Mouse (Mus musculus) adrenal gland, postnatal 10 days (tissue): ENCODE data around the gene Arid1a. TPM values are rescaled to one million over a fixed set of nuclear protein-coding genes. Genes with fewer than 3 reads are reported as not detected.
"Not testable (repeated sequence)": the region's sequence is repeated elsewhere in the genome, so short reads cannot be mapped to it uniquely, and the experiment has no call there.

Source experiments
- DNase-seq: peaks from one replicate; pipeline ENCODE4 v3.0.0; 2021; ENCODE audit warnings: mixed read lengths
- microRNA-seq: library from miRNA; unstranded; fragments of <30 nt; microRNA quantifications from one replicate; pipeline ENCODE4 v1.2.0, GENCODE M21; 2021
- total RNA-seq, 2 experiments: library from RNA; stranded (reverse); gene quantifications; 2 replicates each; pipeline ENCODE4 v1.2.3; 2021

The Arid1a gene
- total RNA-seq, 2 experiments from 2014 or later = 46.7 to 63.4 TPM

- no peak for DNase-seq
Measured at GRCm38 (mm10) chr4:133652746-133653145, 103.8 kb downstream of the Arid1a start.

GRCm38 (mm10) chr4:133651986-133652385 lies 104.6 kb downstream of the Arid1a start:
- no peak for DNase-seq

- peak; percentile 27 for DNase-seq
Measured at GRCm38 (mm10) chr4:133651445-133651844, 105.1 kb downstream of the Arid1a start.

DNA sequence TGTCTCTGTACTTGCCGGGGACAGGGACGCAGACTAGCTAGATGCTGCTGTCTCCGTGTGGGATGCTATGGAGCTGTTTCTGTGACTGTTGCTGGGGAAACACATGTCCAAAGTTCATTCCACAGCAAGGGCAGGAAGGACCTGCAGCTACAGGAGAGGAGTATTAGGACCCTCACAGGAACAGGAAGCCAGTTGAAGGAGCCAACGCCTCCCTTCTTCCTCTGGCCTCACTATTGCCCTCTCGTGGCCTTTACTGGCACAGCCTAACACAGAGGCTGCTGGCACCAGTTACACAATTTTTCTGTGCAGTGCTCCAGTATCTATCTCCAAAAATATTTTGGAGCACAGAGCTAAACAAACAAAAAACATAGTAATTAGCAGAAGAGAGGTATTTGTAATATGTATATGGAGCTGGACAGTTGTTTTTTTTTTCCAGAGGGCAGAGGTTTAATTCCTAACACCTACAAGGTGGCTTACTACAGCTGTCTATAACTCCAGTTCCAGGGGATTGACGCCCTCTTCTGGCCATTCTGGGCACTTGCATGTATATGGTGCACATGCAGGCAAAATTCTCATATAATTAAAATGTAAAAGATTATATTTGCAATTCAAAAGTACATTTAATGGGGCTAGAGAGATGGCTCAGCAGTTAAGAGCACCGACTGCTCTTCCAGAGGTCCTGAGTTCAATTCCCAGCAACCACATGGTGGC lies 106.4 kb downstream of the Arid1a start, which contains the start of gene Zdhhc18:
Gene Zdhhc18, minus strand, starts transcription at position 166 of the 711 bp plus-strand sequence.
- DNase-seq = peak; percentile 86

DNA sequence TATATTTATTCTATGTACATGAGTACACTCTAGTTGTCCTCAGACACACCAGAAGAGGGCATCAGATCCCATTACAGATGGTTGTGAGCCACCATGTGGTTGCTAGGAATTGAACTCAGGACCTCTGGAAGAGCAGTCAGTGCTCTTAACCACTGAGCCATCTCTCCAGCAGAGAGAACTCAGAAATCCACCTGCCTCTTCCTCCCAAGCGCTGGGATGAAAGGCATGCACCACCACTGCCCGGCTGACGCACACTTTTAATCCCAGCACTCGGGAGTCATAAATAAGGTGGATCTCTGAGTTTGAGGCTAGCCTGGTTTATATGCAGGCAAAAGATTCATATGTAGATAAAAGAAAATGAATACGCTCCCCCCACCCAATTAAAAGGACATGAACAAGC lies 107.1 kb downstream of the Arid1a start:
- DNase-seq = not testable (repeated sequence)

GRCm38 (mm10) chr4:133645680-133646079 lies 110.9 kb downstream of the Arid1a start:
- no peak for DNase-seq

DNA sequence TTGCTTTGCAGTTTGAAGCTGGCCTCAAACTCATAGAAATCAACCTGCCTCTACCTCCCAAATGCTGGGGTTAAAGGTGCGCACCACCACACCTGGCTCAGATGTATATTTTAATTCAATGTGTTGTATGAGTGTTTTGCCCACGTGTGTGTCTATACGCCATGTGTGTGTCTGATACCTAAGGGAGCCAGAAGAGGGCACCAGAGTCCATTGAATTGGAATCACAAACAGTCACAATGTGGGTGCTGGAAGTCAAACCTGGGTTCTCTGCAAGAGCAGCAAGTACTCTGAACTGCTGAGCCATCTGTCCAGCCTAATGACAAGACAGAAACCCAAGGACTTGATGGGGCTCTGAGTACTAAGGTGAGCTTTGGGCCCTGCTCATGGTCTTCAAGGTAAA lies 111.4 kb downstream of the Arid1a start:
- no peak for DNase-seq

DNA sequence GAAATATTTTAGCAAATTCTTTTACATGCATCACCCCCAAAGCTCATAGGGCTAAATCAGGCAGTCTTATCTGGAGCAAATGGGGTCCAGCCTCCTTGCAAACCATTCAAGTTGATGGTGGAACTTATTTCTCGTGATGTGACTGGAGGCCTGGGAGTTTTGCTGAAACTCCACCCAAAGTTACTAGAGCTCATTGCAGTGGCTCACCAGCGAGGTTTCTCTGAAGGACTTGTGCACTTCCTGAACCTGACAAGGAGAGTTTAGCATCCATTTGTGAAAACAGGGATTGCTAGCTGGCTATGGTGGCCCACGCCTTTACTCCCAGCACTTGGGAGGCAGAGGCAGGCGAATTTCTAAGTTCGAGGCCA lies 122.5 kb downstream of the Arid1a start:
- DNase-seq = no peak

GRCm38 (mm10) chr4:133633332-133634042 lies 123.1 kb downstream of the Arid1a start:
- DNase-seq = peak; percentile 96

- DNase-seq = peak; percentile 65
Measured at GRCm38 (mm10) chr4:133632483-133633327, 123.9 kb downstream of the Arid1a start.

DNA sequence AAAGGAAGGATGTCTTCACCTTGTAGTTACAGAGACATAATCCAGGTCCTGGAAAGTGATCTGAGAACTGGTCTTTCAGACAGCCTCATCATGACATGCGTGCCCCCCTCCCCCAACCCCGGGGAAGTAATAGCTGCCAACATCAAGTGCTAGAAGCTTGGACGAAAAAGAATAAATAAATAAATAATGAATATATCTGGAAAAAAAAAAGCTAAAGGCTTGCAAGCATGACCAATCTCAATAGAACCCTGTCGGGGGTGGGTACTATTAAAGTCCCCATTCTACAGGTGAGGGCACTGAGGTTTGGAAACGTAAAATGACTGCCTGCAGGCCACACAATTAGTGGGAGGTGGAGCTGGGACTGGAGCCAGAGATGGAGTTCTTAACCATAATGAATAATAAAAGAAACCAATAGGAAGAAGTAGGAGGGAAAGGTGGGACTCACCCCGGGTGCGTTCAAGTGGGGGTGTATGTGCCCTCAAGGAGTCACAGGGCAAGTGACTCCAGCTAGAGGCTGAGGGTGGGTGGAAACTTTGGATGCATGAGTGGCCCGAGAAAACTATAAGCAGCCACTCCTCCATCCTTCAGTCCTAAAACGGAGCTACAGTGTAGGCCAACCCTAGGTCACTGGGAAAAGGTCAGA lies 124.7 kb downstream of the Arid1a start:
- DNase-seq = no peak

DNA sequence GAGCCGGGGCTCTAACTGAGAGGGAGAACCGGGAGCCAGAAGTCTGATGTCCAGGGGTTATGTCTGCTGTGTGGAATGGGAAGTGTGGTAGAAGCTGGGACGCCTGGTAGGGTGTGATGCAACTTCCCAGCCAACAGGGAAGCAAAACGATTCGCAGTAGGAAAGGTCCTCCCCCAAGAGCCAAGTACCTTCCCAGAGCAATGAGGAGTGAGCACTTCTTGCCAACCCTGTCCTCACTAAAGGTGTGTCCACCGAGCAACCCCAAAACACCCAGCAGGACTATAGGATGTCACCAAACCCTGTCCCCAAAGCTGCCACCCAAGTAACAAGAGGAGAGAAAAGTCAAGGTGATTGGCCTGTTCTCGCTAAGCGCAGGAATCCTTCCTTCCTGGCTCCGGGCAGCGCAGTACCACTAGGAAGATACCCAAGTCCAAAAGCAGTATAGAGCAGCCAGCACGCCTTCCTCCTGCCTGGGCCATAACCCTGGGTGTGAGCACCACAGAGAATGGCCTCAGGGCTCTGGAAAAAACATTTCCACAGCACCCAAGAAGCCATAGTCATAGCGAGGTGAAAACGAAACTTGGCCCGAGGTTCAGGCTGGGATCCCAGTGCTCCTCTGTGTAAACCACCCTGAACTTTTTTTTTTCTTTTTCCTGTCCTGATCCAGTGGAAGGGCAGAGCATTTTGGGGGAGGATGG lies 125.3 kb downstream of the Arid1a start:
- DNase-seq = peak; percentile 46

DNA sequence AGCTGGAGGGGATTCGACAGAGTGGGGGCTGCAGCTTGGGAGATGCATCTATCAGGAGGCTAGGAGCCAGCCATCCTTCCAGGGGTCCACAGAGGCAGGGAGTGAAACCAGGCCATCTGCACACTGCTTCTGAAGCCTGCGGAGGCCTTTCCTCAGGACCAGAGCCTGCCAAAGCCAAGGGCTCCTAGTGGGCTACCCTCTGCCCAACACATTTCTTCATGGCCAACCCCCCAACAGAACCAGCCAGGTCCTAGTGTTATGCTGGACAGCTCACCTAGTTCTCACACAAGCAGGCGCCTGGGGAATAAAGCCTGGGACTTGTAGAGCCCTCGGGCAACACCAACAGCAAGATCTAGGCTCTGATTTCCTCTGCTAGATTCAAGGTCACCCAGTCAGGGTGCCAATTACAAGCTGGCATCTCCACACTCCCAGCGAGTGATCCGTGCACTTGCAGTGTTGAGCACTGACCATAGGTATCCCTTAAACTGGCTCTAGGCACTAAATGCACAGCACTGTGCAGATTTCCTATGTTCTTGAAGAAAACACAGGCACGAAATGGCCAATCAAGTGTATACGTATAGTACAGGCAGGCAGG lies 126.1 kb downstream of the Arid1a start:
- DNase-seq = peak; percentile 39

DNA sequence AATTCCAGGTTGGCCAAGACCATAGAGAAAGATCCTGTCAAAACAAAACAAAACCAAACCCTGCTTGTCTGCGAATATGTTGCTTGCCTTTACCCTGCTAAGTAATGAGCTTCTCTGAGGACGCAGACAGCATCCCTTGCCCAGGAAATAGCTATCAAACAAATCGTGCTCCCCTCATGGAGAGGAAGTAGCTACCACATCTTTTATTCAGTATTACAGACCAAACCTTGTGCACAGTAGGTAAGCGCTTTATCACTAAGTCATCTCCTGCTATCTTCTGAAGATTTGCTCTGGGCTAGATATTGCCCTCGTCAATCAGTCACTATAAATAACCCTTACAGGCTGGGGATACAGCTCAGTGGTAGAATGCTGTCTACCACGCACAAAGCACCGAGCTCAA lies 127.4 kb downstream of the Arid1a start:
- no peak for DNase-seq

Small RNAs within 50 kb of the gene (microRNA-seq; reads per million reads assigned to microRNA genes)
- not detected for gene Mir7227

Other genes starting within 250 kb of the Arid1a start
- gene Kdf1, start 237.8 kb downstream of the Arid1a start, total RNA-seq = 1 to 10 TPM; 2.1 to 3.1 TPM
- gene Nudc, start 210.8 kb downstream of the Arid1a start, total RNA-seq = 100 to 1,000 TPM in 1 of 2 experiments, 10 to 100 TPM in 1; 95.6 to 102 TPM
- 10 to 100 TPM; 18.0 to 19.3 TPM for gene Nr0b2, start 203.4 kb downstream of the Arid1a start, total RNA-seq
- gene Gpatch3, start 182.0 kb downstream of the Arid1a start, total RNA-seq = 1 to 10 TPM; 5.7 to 8.1 TPM
- gene Gpn2, start 172.4 kb downstream of the Arid1a start, total RNA-seq = 10 to 100 TPM; 12.9 to 13.3 TPM
- 1 to 10 TPM; 2.2 to 3.8 TPM for gene Sfn, start 154.6 kb downstream of the Arid1a start, total RNA-seq
- gene Zdhhc18, start 106.6 kb downstream of the Arid1a start, total RNA-seq = 10 to 100 TPM; 25.3 to 26.0 TPM
- 10 to 100 TPM; 11.9 to 18.6 TPM for gene Pigv, start 84.1 kb downstream of the Arid1a start, total RNA-seq
- gene Rps6ka1, start 131.0 kb upstream of the Arid1a start, total RNA-seq = 10 to 100 TPM; 19.6 to 19.9 TPM
- gene Hmgn2, start 211.9 kb upstream of the Arid1a start, total RNA-seq = 100 to 1,000 TPM; 273 to 322 TPM
- 10 to 100 TPM; 30.7 to 35.8 TPM for gene Dhdds, start 244.1 kb upstream of the Arid1a start, total RNA-seq